Mouse (Mus musculus) v-Abl transformed pro-B cells (cell line): ENCODE results near the gene Pon3.

ENCODE experiments used
- in situ Hi-C, 2 experiments: fragments of 400-800 bp; cut with MboI; formaldehyde crosslinking; loops; one replicate each; pipeline ENCODE4 v1.15.1; 2025; ENCODE audit not compliant: unreplicated experiment in 2 of 2

Gene Pon3

DNA sequence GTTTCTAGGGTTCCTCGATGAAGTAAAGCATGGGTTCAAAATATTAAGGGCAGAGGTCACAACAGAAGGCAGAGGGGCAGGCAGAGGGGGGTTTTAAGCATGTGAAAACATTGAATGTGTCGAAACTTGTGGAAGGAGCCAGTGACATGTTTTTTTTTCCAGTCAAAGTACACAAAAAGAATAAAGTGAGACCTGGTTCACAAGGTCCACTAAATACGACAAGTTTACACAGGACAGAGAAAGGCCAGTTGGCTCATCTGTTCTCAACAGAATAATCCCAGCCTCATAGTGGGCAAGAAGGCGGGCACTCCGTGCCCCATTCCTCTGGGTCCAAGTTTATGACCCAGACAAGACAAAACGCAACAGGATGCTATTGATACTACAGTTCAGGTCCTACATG is 67.1 kb downstream of the Pon3 start:
- in situ Hi-C loops = no loop called here

DNA sequence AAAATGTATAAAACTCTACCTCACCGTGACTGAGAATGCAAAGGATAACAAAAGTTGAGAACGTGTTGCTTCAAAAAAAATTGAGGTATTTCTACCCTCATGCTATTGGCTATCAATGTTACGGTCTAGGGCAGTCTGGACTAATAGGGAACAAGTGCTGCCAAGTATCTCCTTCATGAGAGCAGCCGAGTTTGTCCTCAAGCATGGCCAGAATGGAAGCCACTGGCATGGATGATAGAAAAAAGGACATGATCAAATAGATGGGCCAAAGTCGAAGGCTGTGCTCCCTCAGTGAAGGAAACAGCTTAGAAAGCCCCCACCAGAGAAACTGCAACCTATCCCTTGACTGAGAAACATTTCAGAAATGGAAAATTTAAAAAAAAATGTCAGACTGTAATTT is 68.0 kb downstream of the Pon3 start:
- in situ Hi-C loops = no loop called here

DNA sequence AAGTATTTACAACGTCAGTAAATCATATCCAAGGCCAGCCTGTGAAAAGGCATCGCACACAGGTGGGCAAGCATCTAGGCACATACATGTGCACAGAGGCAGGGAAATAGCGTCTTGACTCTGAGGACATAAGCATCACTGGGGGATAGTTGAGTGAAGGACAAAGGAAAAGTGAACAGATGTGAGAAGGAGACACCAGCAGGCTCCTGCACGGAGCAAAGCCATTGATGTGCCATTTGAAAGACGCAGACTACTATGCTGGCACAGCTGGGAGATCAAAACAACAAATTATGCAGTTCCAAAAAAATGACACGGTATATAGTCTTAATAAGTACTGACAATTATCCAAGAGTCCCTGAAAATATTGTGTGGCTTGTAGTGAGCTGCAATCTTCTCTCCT is 68.5 kb downstream of the Pon3 start:
- in situ Hi-C loops = no loop called here

DNA sequence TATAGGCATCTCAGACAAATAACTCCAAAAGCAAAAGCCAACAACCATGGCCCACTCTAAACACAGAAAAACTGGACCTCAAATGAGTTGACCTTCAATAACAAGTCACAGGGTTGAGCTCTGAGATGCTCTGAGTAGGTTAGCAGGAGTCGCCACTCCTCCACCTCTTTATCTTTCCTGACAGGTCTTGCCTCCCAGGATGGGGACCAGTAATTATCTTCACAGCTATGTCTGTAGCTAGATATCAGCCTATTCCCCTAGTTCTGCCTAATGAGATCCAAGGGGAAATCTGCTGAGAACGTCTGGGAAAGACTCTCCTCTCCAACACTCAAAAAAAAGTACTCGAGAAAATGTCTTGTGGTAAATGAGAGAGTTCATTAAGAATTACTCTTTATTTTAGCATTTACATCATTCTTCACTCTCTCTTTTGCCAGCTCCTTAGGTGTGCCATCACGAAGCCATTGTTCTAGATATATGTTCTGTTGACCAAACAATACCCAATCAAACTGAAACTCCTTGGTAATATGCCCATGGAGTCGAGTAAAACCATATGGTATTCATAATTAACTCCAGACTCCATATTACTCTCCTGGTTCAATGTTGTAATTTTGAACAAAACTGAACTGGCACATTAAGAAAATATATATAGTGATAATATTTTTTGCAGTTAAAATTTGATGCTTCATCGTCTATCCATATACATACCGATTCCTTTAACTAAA is 69.7 kb downstream of the Pon3 start:
- in situ Hi-C loops = no loop called here

DNA sequence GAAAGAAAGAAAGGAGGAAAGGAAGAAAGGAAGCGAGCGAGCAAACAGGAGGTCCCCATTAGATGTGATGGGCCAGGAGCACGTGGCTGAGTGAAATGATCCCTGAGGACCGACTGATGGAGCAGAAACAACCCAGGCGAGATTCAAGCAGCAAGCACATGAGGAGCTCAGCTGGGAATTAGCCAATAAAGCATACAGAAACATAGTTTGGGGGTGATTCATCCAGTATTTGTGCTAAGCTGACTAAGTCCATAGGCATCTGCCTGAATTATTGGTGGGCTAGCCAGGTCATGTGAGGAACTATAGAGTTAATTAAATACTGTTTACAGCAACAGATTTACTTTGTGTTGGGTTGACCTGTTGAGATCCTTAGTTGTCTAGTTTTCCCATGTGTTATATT is 75.4 kb downstream of the Pon3 start:
- in situ Hi-C loops = no loop called here

DNA sequence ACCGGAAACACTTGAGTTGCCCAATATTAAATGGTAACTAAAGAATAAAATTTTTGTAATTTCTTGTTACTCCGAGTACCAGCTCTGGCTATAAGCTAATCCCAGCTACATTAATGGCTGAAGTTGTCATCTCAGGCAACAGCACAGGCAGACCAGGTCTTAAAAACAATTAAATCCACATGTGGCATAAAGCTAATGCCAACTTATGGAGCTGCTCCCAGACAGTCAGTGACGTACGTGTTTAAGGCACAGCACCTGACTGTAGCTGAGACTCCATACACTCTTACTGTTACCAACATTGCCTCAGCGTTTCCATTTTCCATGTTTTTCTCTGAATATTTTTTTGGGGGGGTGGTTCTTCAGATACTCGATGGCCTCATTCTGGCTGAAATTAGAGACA is 76.9 kb downstream of the Pon3 start:
- in situ Hi-C loops = no loop called here

DNA sequence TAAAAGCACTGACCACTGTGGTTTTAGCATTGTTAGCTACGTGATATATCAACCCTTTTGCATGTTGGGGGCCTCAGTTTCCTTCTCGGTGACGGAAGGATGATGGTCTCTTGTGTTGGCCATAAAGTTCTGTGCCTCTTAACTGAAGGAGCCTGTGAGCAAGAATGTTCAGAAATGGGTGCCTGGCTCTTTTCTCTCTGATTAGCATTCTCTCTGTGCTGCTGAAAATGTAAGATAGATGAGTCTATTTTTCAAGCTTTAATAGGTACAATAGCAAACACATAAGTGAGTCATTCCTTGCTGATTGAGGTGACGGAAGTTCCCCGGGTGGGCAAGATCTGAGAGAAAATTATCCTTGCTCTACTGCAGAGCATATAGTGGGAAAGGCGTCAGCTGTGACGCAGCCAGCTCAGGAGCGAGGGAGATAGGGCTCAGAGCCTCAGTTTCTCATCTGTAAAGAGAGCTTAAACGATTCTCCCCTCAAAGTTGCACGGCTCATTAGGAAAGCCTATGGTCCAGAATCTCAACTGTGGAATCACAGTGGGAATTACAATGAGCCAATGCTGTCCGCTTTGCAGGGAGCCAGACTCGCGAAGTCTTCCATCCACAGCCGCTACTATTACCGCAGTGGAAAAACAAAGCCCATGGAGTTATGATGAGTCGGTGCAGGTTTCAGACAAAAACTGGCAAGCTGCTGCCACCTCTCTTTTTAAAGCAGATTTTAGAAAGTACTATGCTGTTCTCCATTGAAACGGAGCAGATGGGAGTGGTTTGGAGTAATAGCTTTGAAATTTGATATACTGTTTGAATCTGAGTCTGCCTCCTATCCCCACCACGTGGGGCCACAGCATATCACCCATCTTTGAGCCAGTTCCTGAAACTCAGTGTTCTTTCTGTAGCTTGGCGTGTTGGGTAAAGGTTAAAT is 77.9 kb downstream of the Pon3 start:
- in situ Hi-C loops = no loop called here

DNA sequence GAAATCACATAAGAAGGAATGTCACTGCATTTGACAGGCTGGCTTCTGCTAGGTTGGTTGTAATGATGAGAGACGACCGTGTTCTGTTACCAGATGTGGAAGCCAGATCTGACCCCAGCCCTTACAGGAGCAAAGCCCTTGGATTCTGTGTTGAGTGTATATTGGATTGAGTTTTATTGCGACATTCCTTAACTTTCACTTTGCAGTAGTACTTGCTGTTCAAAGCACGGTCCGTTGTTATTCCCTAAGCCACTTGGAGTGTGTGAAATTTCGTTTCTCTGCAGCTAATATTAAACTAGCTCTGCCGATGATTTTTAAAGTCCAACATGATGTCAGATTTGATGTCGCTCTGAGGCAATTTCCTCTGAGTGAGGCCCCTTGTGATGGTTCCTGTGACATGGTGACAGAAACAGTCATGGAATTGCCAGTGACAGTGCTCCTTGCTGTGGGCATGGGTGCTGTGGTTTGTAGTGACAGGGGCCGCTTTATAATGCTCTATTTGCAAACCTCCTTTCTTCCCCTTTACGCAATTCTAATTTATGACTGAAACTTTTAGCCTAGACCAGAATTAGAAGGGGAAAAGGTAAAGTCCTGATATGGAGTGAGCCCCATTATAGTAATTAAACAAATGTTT is 81.8 kb downstream of the Pon3 start:
- in situ Hi-C loops = no loop called here

DNA sequence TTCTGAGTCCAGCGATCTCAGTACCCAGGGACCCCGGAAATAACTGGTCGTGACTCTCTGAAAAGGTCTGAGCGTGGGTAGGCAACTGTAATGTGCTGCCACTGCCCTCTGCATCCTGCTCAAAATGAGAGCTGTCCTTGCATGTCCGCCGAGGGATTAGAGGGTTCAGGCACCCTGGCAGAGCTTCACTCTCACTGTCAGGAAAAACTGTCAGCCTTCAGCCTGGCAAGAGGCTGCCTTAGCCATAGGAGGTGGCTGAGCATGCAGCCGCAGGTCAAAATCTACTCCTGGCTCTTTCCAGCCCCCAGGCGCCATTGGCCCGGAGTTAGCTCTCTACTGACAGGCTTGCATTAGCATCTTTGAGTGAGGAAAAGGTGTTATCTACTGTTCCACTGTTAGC is 83.5 kb downstream of the Pon3 start:
- in situ Hi-C loops = no loop called here

DNA sequence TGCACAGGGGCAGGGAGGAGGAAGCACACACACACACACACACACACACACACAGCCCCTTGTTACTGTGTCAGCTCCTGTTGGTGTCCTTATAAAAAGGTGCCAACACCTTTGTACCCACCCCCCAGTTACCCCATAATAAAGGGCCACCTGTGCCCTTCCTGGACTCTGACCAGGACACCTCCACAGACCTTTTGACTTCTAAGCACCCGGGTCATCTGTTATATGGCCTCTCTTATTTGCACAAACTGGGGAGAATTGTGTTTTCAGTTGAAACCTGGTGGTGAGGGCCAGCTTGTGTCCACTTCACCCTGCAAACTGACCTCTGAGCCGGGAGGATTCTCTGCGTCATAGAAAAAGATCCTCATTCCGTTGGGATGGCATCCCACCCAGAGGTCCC is 84.7 kb downstream of the Pon3 start:
- in situ Hi-C loops = no loop called here
